Mouse (Mus musculus): ENCODE data around the gene Car3.

DNA sequence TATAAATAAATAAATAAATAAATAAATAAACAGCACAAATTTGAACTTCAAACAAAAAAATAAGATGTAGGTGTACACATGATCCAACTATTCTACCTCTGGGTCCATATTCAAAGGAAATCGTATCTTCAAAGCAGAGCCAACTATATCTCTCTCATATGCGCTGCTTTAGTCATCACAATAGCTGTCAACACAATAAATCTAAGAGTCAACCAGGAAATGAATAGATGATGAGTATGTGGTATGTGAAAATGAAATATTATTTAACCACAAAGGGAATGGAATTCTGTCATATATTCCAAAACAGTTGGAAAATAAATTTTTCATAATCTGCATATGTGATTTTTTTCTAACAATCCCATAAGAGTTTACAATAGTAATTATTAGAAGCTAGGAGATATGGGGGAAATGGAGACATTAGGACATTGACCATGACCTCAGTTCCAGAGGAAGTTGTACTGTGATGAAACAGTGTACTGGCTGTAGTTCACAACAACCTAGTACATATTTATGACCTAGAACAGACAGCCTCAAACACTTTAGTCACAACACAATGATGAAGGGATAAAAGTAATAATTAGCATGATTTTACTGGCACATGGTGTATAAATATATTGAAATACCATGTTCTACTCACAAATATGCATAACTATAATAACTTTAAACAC, 14.6 kb upstream of the Car3 start:
- TF ChIP-seq CTCF (IDR thresholded peaks at IDR 0.05; ENCODE audit: low read depth, low read length) (no peak), GATA1 (IDR thresholded peaks at IDR 0.05; ENCODE audit: borderline replicate concordance, low read length) (no peak), TAL1 (conservative IDR thresholded peaks at IDR 0.05; ENCODE audit: low read depth, low read length) (no peak), POLR2AphosphoS5 (IDR thresholded peaks at IDR 0.05; ENCODE audit: insufficient replicate concordance, low read depth, low read length) (no peak), GATA2 (IDR thresholded peaks at IDR 0.05; ENCODE audit: borderline replicate concordance, low read depth, low read length) (no peak)

Measured in G1E (cell line).